Mouse (Mus musculus) gastrocnemius, adult 18-20 months (tissue): ENCODE data around the gene Gm20696. TPM values are rescaled to one million over a fixed set of nuclear protein-coding genes. Genes with fewer than 3 reads are reported as not detected.
A peak's percentile ranks its signal among the peaks of the same experiment; 100 is the strongest.

ENCODE experiments used
- DNase-seq: peaks from one replicate; pipeline ENCODE4 v3.0.0; 2021; ENCODE audit warnings: low spot score
- total RNA-seq, 2 experiments: library from RNA; stranded (reverse); gene quantifications; 2 replicates each; pipeline ENCODE4 v1.2.3; 2021

Gm20696 gene
- total RNA-seq, 2 experiments from 2014 or later = 1.0 to 1.4 TPM

DNA sequence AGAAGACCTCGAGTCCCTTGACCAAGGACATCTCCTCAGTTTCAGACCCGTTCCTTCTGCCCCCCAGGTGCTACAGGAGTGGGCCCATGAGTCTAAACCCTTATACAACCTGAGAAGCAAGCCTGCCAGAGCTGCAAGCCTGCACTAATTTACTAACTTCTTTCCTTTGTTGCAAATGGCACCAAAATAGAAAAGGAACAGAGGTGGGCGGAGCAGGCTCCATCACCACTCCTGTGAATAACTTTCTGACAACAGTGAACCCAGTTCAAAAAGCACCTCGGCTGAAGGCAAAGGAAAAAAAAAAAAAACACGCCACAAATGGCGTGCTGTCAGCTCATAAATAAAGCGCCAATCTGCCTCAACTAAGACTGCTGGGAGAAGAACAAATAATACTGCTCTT lies 225.5 kb downstream of the Gm20696 start:
- no peak for DNase-seq

DNA sequence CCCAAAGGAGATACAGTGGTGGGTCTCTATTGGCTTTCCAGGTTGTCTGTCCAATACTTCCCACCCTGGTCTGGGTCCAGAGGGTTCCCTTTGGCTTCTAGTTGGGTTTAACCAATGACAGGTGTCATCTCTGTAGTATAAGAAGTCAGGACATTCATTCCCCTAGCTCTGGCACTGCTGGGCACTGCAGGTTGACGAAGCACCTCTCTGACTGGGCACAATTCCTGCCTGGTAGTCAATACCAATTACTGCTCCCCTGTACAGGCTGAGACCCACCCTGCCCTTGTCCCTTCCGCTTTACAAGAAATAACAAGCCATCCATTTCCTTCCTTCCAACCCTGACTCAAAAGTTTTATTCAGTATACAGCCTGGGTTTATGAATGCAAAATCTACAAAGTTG lies 226.0 kb downstream of the Gm20696 start:
- DNase-seq = no peak

DNA sequence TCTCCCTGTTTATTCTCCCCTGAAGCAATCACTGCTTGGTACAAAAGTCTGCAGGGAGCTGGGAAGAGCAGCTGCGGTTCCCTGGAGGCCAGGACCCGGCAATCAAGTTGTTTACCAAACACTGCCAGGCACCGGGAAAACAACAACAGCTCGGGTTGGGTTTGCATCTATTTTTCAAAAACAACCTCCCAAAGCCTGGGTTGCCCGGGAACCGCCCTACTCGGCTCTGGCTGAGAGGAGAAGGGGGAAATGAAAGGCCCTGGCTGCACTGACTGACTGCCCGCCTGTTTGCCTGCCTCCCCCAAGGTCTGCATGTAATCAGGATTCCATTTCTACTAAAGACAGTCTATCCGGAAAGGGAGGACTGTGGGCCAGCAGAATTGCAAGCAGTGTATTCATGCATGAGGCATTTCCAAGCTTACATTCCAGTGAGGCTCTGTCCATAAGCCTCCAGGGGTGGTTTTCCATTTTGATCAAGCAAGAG lies 226.7 kb downstream of the Gm20696 start:
- peak; percentile 45 for DNase-seq

DNA sequence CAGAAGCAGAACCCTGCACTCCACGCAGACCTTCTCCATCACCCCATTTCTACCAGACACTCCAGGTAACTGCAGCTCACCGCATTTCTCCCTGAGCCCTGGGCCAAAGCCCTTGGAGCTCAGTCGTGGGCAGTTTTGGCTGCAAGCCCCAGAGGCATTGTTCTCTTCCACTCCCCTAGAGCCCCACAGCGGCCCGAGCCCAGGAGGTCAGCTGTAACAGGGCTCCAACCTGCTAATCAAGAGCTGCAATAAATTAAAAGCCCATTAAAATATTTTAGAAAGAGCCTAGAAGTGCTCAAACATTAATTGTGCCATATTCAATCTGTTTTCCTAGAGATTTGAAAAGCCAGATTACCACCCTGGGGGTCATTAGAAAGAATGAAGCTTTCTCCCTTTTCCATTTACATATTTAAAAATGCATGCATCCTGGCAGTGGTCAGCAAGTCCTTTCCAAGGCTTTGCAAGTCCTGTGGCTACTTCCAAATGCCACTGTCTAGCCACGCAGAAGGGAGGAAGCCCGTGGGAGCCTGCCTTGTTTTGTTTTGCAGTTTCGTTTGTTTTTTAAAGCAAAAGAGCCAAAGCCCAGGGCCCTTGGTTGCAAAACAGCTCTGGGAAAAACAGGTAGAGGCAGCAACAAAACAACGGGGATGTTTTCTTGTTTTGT lies 227.3 kb downstream of the Gm20696 start:
- DNase-seq = no peak

DNA sequence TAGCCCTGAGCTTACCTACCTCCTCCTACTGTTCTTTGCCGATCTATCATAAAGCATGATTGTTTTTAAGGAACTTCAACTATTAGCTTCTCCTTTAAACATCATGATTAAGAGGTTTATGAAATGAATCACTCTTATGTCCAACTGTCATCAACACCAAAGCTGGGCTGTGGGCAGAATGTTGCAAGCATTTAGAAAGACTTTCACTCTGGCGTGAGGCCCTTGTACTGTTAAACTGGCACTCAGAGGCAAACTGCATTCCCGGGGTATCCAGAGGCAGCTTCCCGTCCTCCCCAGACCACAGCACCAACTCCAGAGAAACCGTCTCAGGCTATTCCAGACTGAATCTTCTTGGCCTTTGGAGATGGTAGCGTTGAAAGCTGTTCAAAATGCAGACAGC lies 230.2 kb downstream of the Gm20696 start:
- DNase-seq = no peak

DNA sequence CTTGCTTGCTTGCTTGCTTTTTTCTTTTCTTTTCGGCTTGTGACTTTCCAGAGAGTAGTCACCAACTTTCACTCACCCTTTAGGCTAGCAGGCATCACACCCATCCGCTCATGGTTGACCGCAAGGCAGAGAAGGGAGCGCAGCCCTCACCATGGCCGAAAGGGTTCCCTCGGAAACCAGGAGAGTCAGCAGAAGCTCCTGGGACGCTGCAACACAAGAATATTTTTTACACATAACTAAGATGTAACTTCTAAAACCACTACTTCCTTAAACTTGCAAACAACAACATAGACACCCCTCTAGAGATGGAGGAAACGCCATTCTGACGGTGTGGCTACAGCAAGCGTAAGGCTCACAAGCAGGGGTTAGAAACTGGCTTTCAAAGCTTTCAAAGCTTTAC lies 231.5 kb downstream of the Gm20696 start:
- no peak for DNase-seq

DNA sequence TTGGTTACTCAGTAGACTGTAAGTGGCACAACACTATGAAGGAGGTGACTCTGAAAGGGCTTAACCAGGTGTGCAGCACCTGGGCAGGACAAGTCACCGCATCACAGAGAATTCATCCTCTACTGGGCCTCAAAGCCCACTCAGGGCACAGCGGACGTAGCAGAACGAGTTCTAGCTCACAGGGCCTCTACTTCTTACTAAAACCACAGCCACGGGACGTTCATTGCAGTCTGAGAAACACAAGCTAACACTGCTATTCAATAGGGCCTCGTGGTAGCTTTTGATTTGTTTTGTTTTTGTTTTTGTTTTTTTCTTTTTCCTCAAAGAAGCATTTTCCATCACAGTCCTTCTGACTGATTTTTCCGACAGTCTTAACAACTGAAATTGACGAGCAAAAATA lies 233.6 kb downstream of the Gm20696 start:
- no peak for DNase-seq

DNA sequence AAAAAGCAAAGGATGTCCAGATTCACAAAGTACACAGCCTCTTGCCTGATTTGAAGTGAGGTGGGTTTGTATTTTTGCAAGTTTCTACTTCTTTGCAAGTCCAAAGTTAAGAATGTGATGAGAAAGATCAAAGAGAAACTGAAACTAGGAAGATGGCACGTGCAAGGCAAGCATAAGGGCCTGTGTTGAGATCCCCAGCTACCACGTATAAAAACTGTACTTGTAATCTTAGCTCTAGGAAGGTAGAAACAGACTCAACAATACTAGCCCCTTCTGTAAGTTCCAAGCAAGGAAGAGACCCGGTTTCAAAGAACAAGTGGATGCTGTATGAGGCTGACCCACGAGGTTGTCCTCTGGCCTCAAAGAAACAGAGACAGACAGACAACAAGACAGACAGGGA lies 234.7 kb downstream of the Gm20696 start:
- no peak for DNase-seq

DNA sequence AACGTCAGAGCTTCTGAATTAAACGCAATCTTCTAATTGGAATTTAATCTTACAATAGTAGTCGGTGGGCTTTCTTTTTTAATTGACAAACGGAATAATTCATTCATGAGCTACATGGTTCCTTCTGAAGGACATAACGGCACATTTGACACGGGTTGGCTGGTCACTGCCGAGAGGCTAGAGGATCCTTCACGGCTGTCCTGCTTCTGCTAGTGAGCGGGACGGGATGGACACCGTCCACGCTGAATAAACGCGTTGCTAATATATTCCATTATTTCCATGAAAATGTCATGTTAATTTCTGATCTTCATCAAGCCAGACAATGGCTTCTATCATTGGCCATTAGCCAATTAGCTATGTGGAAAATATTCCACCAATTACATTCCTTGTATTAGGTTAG lies 236.0 kb downstream of the Gm20696 start:
- DNase-seq = no peak

DNA sequence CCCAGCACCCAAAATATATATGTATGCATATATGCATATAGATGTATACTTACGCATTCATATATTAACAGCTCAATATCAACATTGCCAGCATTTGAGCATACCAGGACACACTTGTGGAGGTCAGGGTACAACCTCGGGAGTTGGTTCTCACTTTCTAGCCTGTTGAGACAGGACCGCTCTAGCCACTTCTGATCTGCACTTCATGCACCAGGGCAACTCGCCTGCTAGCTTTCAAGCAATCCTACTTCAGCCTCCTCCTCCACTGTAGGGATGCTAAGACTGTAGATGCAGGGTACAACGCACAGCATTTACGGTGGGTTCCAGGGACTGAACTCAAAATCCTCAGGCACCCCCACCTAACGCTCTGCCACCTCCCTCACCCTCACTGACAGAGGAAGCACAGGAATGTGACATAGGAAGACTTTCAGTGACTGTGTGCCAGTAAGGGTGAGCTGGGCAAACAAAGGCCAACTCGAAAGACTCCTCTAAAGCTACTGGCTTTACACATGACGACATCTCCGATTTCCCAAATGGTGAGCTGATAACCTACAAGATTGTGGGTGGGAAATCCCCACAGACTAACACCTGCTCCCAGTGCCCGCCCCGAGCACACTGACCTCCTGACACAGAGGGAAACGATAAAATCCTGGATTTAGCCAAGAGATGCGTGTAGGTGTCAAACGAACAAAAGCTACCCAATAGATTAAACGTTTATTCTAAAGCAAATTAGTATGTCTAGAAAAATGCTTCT lies 237.0 kb downstream of the Gm20696 start:
- no peak for DNase-seq

DNA sequence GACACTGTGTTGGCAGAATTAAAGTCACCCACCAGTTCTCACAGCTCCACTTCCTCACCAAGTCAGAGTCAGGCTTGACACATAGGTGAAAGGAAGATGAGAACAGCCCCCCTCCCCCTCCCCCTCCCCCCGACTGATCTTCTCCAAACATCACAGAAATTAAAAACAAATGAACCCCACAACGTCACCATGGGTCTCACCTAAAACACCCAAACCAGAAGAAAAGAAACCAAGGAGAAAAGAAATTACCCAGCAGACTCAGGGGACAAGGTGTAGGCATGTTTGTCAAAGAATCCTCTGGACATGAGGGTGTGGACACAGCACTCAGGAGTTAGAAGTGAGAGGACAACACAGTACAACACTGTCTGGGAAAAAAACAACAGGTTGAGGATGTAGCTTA lies 237.6 kb downstream of the Gm20696 start:
- DNase-seq = no peak

DNA sequence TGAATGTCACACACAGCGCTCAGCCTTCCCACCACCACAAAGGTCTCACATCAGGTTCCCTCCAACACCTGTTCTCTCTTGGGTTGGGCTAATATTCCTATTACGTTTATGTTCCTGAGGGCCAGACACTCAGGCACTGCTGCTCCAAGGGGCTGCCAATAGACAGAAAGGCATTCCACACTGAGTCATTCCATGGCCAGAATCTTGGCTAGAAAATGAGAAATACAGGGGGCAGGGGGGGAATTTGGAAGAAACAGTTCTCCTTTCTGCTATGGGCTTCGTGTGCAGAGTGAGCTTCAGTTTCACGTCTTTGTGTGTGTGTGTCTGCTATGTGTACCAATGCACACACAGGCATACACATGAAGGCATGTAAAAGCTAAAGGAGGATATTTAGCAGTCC lies 239.3 kb downstream of the Gm20696 start:
- DNase-seq = no peak

DNA sequence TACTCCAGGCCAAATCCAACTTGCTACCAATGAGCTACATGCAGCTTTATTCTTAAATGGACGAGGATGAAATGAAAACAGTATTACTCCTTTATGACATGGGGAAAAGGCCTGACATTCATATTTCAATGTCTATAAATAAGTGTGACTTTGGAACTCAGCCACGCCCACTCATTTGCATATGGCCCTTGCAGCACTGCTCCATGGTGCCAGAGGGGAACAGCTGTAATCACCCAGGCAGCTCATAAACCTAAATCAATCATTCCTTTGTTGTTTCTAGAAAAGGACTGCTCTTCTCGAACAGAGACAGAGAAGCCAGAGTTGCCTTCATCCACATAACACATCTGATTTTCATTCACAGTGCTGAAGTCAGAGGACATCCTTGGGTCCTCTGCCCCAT lies 241.6 kb downstream of the Gm20696 start:
- DNase-seq = peak; percentile 37

DNA sequence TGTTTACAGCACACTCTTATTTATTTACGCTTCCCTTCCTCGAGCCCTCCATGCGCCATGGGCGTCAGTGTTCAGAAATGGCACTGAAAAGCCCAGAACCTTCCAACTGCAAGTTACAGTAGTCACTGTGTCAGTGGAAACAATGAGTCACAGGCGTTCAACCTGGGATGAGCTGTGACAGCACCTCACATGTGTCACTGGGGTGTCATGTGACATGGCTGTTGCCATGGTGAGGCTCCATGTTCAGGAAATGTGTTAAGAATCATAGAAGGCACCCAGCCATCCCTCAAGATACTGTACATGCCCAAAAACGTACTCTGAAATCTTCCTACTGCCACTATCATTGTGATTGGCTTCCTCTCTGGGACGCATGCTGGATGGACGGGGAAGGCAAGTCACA lies 245.9 kb downstream of the Gm20696 start:
- no peak for DNase-seq

DNA sequence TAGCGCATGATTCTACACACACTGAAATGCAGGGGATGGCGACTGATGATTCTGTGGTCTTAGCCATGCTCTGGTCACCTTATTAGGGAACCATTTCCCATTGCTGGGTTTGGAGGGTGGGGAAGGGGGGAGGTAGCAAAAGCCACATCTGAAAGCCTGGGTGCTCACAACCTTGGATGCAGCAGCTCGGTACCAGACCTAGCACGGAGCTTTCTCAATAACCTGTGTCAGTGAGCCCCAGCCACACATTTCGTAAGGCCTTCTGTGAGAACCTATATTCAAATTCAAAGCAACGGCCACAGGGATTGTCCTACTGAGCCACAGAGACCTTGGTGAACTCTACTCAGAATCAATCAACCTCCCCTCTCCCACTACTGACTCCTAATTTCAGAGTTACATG lies 254.0 kb downstream of the Gm20696 start:
- no peak for DNase-seq

DNA sequence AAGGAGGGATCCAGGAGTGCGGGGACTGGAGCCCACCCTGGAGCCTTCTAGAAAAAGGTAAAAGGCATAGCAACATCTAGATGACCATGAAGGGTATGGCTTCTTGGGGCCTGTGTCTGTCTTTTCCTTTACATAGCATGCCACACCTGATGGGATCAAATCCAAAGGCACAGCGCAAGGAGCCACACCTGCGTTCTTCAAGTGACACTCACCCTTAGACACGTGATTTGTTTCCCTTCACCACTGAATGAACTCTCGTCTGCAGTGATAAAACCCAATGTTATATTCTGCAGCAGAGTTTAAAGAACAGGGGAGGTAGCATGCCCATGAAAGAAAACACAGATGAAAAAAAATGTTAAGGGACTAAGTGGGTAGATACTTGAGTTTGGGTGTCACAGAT lies 257.0 kb downstream of the Gm20696 start:
- no peak for DNase-seq

DNA sequence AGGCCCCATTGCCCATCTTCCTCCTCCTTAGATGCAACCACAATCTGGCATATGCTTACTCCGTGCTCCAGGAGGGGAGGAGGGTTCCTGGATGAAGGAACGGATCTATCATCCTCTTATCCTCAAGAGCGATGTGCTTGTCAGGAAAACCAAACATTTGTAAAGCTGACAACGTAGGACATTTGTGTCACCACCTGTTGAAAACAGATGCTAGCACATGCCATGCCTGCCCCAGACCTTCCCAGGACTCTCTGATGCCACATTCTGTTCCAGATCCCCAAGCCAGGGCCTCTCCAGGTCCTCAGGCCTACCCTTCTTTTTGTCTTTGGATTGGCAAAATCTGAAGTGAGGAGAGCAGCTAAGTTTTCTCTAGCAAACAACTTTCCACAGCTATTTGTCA lies 257.7 kb downstream of the Gm20696 start:
- no peak for DNase-seq

DNA sequence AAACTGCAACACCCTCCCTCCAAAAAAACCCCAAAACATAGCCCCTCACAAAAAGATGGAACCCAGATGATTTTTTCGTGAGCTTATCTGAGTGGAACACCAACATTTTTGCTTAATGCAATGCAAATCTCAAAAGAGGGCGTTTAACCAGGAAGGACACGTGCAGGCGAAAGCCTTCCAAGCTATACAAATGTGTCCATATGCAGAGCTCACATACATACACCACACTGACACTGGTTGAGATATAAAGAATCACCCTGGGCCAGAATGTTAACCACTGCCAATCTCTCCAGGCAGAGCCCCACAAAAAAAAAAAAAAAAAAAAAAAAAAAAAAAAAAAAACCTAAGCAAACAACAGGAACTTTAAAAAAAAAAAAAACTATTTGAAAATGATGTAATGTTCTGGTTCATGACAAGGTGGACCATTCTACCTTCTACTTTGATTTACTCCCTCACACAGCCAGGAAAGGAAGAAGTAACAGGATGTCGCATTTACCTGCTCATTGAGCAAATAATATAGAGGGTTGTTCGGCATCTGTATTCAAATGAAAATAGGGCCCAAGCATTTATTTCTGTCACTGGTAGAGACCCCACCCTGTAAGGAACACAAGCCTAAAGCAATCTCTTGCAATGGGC lies 262.7 kb downstream of the Gm20696 start:
- no peak for DNase-seq

DNA sequence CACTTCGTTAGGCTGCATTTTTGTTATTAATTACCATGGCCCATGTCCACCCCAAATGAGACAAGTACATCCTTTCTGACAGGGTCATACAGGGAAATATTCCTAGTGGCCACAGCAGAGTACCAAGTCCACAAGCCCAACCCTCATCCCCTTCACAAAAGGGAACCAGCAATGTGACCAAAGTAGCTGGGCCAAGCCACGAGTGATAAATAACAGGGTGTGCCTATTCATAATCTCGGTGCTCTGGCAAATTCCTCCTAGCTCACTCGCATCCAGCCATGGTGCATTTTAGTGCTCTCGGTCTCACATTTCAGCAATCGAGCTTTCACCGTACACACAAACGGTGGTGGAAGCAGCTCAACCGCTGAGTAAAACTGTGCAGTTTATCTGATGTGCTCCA lies 263.7 kb downstream of the Gm20696 start:
- peak; percentile 36 for DNase-seq

DNA sequence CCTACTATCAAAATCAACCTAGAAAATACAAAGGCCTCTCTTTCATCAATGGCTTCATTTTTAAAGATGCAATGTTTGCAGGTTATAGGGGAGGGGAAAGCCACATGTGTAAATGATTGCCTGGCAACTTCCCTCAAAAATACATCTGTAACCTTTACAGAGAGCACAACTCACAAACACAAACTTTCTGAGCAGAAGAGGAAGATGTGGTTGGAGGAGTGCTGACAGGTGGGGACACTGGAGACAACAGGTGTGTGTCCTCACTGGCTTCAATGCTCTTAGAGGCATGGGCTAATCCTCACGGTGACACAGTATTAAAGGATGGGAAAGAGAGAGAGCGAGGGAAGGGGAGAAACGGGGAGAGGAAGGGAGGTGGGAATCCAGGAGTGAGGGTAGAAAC lies 264.2 kb downstream of the Gm20696 start:
- DNase-seq = no peak

DNA sequence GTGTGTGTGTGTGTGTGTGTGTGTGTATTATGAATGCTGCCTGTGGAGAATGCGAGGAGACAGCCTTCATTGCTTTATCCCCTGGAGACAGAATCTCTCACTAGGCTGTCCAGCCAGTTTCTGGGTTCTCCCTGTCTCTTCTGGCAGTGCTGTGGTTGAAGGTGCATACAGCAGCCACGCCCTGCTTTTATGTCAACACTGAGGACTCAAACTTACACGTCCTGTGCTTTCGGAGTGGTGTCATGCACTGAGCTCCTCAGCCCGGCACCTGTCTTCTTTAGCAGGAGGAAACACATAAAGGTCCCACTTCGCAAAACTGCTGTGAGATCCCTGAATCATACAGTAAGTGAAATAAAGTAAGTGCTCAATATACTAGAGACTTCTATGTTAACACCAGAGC lies 264.8 kb downstream of the Gm20696 start:
- DNase-seq = no peak

DNA sequence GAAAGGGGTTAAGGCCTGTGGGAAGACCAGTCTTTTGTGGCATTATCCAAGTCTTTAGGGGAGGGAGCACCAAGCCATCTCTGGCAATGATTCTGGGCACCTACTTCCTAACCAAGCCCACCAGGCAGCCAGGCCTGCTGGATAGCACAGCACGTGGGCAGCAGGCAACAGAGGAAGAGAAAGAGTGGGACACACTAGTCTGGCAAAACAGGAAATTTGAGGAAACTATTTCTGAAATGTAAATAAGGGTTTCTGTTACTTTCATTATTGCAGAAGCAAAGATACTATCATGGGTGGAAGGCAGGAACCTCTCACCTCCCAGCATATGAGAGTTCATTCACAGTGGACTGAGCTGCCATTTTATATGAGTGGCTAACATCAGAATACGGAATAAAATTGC lies 265.4 kb downstream of the Gm20696 start:
- no peak for DNase-seq

DNA sequence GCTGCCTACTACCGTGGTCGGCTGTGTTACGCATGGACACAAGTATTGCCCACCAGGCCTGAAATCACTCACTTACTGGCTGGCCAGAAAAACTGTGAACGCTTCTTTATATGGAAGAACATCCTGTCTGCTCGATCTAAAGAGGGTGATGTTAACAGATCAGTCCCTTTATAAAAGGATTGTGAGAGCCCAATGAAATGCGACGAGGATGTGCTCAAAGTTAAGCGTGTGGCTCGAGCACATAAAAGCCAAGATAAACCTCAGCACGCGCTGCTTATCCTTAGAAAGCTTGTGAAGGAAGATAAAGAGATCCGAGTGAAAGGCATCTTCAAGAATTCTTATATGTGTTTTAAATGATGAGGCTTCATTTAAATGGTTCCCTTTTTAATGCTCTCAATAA lies 270.9 kb downstream of the Gm20696 start:
- no peak for DNase-seq
